In the genomic region with DNA sequence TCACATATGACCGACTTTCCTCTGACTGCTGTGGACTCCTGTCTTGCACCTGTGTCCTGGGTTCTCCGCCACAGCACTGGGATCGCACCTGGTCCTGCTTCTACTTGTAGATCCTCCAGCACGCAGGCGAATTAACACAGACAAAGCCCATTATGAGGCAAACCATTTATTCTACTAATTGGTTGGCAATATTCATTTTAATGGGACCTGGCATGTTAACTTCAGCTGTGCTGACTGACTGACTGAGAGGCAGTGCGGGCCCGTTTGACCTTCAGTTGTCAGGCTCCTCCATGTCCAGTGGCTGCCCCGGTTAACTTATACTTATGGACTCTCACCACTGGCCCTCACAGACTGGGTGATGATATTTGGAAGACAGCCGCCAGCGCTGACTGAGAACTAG, we compare ENCODE assay signal across 18 mouse cellular contexts.
A peak's percentile ranks its signal among the peaks of the same experiment; 100 is the strongest.
DNase-seq lines count a peak whose midpoint lies in the region; ATAC-seq and TF ChIP-seq lines count a peak whose summit lies in the region.
"Had no signal": no experiment of that assay in that cellular context is flagged by ENCODE, and none has a peak within 500 bp of the region (broad histone marks: within the 10 kb centered on the region; RNA-seq: fewer than 3 reads in every experiment).

No protein-coding gene starts in this region.

- WGBS in heart, embryonic 10.5 days = 69% methylated on average over 10 of the region's 10 CpGs
- WGBS in hindbrain, embryonic 13.5 days = 66% methylated on average over 10 of the region's 10 CpGs
- WGBS in neural tube, embryonic 14.5 days = 49% methylated on average over 10 of the region's 10 CpGs

- H3K27ac ChIP-seq in heart, embryonic 10.5 days = peak overlapping the region; percentile 64; the same call in 1 of the 2 replicates
- peak overlapping the region; percentile 44 for H3K27ac ChIP-seq in layer of hippocampus, adult 2 months
- peak overlapping the region; percentile 83 for H3K27ac ChIP-seq in hindbrain, embryonic 13.5 days
- H3K27ac ChIP-seq in neural tube, embryonic 14.5 days (ENCODE audit: low read depth, low read length) = peak overlapping the region; percentile 70
- H3K27ac ChIP-seq: embryonic facial prominence, embryonic 10.5 days; gastrocnemius, adult 2 months; intestine, embryonic 15.5 days; limb, embryonic 12.5 days; liver, embryonic 15.5 days had no signal

- H3K27me3 ChIP-seq in heart, embryonic 10.5 days (ENCODE audit: insufficient read depth, poor library complexity, severe bottlenecking) = no peaks in the 10 kb centered on the region
- no peaks in the 10 kb centered on the region for H3K27me3 ChIP-seq in hindbrain, embryonic 13.5 days
- H3K27me3 ChIP-seq in neural tube, embryonic 14.5 days (ENCODE audit: control insufficient read depth, insufficient read depth, low read length) = no peaks in the 10 kb centered on the region
- H3K27me3 ChIP-seq: intestine, embryonic 15.5 days; limb, embryonic 12.5 days; liver, embryonic 15.5 days had no signal

- H3K4me1 ChIP-seq in heart, embryonic 10.5 days = peaks cover 55% of the 10 kb centered on the region
- H3K4me1 ChIP-seq in hindbrain, embryonic 13.5 days (replicated peaks) = peaks cover 59% of the 10 kb centered on the region
- peaks cover 32% of the 10 kb centered on the region for H3K4me1 ChIP-seq in neural tube, embryonic 14.5 days (ENCODE audit: control insufficient read depth, insufficient read depth, low read length)

- no peak overlapping the region for H3K9ac ChIP-seq in hindbrain, embryonic 13.5 days
- H3K9ac ChIP-seq in neural tube, embryonic 14.5 days (replicated peaks; ENCODE audit: low read depth, low read length) = no peak overlapping the region
- H3K9ac ChIP-seq: intestine, embryonic 15.5 days; limb, embryonic 12.5 days; liver, embryonic 15.5 days had no signal

- no peak for ATAC-seq in hindbrain, embryonic 13.5 days (ENCODE audit: low FRiP score)
- no peak for ATAC-seq in neural tube, embryonic 14.5 days (ENCODE audit: low read depth)
- ATAC-seq: intestine, embryonic 15.5 days had no signal

- DNase-seq in heart, embryonic 10.5 days (ENCODE audit: low spot score) = no peak
- DNase-seq in heart, postnatal 4 days = no peak
- DNase-seq in layer of hippocampus, adult 2 months (ENCODE audit: low spot score in 2 of 2) = no peak
- DNase-seq in layer of hippocampus, postnatal 10 days (ENCODE audit: low spot score in 2 of 2) = no peak
- no peak for DNase-seq in frontal cortex, postnatal 14 days (ENCODE audit: low spot score in 2 of 2)
- DNase-seq in cerebellum, postnatal 14 days = no peak
- DNase-seq: cerebellum, postnatal 25 days; gastrocnemius, adult 2 months; kidney, postnatal 25 days; lung, postnatal 10 days; thymus, adult 2 months had no signal

- H3K4me3 ChIP-seq in heart, embryonic 10.5 days = no peak overlapping the region
- H3K4me3 ChIP-seq in layer of hippocampus, adult 2 months = no peak overlapping the region
- H3K4me3 ChIP-seq in hindbrain, embryonic 13.5 days = no peak overlapping the region
- no peak overlapping the region for H3K4me3 ChIP-seq in neural tube, embryonic 14.5 days (ENCODE audit: low read depth, low read length)
- H3K4me3 ChIP-seq: embryonic facial prominence, embryonic 10.5 days; erythroblast, embryonic 14.5 days; gastrocnemius, adult 2 months; intestine, embryonic 15.5 days; limb, embryonic 12.5 days; liver, embryonic 15.5 days had no signal

- TF ChIP-seq CTCF in layer of hippocampus, adult 2 months (conservative IDR thresholded peaks at IDR 0.05) = no peak

- H3K36me3 ChIP-seq in heart, embryonic 10.5 days = no peaks in the 10 kb centered on the region
- H3K36me3 ChIP-seq in hindbrain, embryonic 13.5 days = no peaks in the 10 kb centered on the region
- H3K36me3 ChIP-seq in neural tube, embryonic 14.5 days (ENCODE audit: control insufficient read depth, insufficient read depth, low read length) = no peaks in the 10 kb centered on the region
- H3K36me3 ChIP-seq: embryonic facial prominence, embryonic 10.5 days; intestine, embryonic 15.5 days; limb, embryonic 12.5 days; liver, embryonic 15.5 days had no signal

- no peak overlapping the region for H3K4me2 ChIP-seq in hindbrain, embryonic 13.5 days
- H3K4me2 ChIP-seq in neural tube, embryonic 14.5 days (ENCODE audit: low read depth, low read length) = no peak overlapping the region
- H3K4me2 ChIP-seq: intestine, embryonic 15.5 days; limb, embryonic 12.5 days; liver, embryonic 15.5 days had no signal

- no peaks in the 10 kb centered on the region for H3K9me3 ChIP-seq in heart, embryonic 10.5 days
- H3K9me3 ChIP-seq in hindbrain, embryonic 13.5 days = no peaks in the 10 kb centered on the region
- H3K9me3 ChIP-seq in neural tube, embryonic 14.5 days (ENCODE audit: control insufficient read depth, low read length) = no peaks in the 10 kb centered on the region
- H3K9me3 ChIP-seq: embryonic facial prominence, embryonic 10.5 days; intestine, embryonic 15.5 days; limb, embryonic 12.5 days; liver, embryonic 15.5 days had no signal
